Mouse (Mus musculus) cerebellum, adult 9-11 months (tissue): ENCODE measurements at regions not wholly inside any gene's neighbourhood (a gene's known extent, or its start where the extent isn't known, plus 50 kb on each side); places are given as distances from the start of the nearest gene placed in this dataset.

Experiments used
- DNase-seq: peaks from one replicate; pipeline ENCODE4 v3.0.0; 2022

DNA sequence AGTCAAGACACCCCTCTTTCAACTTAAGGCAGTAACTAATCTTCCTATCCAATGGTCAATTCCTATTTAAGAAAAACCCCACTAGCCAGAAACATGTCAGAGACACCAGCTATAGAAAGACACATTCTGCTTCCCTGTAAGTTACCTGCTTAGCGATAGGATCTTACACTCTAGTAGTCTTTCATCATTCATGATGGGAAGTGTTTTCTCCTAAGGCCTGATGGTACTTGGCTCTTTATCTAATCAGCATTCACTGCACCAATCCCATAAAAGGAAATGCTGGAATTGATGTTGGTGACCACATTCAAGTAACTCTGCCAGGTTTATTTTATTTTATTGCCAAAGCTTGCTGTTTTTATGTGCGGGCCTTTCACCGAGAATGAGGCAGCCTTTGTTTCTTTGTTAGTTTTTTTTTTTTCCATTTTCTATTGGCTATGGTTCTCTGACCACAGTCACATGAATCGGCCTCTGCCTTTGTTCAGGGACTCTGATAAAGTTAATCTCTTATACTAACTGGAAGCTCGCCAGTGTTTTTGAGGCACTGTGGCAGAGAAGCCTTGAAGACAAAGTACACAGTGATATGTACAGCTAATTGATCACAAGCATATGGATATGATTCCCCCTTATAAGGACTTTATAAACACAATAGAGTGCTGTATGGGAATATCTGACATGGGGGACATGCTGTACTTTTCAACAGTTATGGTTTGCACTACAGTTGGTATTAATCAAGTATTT lies 166.0 kb upstream of the Chrm3 start:
- no peak for DNase-seq

DNA sequence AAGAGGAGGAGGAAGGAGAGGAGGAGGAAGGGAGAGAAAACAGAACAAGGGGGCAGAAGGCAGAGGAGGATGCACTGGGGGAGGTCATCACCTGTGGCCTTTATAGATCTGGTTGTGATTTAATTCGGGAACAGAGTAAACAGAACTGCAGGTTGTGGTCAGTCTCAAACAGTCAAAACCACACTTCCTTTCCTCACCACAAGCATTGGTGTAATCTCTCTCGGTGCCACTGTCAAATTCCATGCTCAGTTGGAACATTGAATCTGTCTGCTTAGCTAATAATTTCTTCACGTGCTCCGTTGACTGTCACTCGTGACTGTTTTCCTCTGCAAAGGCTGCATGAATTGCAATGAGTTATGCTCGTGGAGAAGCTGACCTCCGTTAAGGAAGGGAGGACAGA lies 143.6 kb upstream of the Chrm3 start:
- no peak for DNase-seq

DNA sequence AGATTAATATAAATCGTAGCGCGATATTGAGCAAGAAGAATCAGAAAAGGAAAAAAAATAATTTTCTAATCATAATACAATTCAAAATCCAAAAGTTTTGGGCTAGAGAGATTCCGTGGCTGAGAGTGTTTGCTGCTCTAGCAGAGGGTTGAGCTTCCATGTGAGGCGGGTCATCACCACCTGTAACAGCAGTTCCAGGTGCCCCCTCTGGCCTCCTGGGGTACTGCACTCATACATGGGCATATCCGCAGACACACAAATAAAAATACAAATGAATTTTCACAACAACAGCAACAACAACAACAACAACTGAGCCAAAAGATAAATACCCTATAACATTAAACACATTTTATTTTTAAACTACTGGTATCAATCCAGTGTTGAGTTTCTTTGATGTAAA lies 94.7 kb upstream of the Chrm3 start:
- no peak for DNase-seq

DNA sequence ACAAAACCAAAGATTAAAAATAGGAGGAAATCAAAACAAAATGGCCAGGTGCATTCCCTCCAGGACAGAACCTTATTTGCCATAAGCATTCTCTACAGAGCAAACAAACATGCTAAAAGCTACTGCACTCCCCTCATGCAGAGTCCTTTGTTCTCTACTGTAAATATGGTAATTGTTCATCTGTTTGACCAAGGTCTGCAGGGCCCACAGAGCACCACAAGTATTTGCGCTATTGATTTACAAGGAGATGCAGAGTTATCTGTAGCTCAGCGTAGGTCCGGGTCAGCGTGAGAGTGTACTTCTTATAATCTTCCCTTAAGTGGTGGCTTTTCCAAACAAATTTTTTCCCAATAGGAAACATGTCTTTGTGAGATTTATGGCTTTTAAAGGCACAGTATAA lies 94.0 kb upstream of the Chrm3 start:
- no peak for DNase-seq

DNA sequence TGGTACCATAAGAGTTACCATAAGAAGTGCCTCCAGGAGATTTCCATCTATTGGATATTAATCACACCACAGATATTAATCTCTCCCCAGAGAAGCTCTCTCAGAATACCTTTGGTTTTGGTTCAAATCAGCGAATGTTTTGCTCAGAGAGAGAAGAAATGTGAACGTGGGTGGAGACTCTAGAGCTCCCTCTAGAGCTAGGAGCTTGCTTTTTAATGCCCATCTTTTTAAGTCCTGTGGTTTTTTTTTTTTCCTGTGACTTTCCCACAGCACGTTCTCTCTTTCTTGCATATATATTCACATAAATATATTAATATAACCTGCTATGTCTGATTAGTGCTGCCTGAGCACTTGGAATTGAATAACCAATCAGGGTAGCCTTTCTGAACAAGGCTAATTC lies 90.4 kb upstream of the Chrm3 start:
- no peak for DNase-seq

DNA sequence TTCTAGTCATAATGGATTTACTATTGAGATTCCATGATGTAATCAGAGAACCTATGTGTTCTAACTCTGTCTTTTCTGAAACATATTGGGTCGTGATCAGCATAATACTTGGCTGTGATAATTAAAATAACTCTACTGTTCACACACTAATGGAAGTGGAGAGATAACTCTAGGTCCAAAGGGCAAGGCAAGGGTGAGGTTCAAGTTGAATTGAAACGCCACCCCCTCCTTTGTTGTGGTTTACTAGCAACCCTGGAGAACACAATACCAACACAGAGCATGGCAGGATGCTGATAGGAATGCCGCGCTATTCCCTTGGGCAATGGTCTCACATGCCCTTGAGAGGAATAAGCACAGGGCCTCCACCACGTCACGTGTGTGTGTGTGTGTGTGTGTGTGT lies 88.9 kb upstream of the Chrm3 start:
- DNase-seq = no peak

DNA sequence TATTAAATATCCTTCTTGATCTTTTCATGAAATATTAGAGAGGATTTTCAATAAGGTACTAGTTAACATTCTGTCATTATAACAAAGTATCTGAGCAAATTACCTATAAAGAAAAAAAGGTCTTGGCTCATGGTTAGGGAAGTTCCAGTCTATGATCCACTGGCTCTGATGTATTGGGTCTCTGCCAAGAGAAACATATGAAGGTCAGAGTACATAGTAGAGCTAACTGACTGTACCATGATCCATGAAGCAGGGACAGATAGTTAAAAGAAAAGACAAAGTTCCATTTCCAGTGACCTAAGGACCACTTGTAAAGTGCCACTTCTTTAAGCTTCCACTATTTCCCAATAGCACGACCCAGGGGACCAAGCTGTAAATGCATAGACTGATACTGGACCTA lies 87.2 kb upstream of the Chrm3 start:
- DNase-seq = no peak

DNA sequence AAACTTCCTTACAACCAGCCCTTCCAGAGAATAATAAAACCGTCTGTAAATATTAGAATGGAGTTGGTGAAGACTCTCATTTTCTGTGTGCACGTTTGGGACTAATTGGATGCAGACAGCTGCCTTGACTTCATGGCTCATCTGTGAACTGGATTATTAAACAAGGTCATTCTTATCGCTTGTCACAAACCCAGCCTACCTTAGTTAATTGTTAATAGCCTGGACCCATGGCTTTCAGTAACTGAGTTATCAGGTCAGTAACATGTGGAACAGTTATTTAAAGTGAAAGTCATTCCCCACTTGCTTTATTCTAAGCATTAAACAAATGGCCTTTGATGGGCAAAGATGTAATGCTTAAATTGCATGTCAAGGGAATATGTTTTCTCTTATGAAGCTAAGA lies 85.0 kb upstream of the Chrm3 start:
- no peak for DNase-seq
